8 mouse cellular contexts compared by ENCODE assay signal in the genomic region with DNA sequence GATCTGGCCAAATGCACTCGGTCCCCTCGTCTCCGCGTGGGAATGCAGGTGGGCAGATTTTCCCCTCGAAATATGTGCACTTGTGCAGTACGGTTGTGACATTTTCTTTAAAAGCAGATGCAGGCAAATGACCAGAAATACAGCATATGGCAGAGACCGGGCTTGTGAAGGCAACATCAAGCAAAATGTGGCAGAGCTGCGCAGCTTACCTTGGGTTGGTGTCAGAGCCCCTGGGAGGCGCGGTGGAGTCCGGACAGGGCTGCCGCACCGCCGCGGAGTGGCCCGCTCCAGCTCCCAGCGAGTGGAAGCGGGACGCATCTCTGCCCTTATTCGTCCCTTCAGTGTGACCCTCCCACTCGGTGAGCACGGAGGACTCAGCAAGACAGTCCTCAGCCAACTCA. TPM values are rescaled to one million over a fixed set of nuclear protein-coding genes. Genes with fewer than 3 reads are reported as not detected.
DNase-seq lines count a peak whose midpoint lies in the region; ATAC-seq and TF ChIP-seq lines count a peak whose summit lies in the region.

Gene Col19a1 (minus strand): TSS at position 332 of the 401 bp plus-strand sequence.

- no peaks in the 10 kb centered on the region for H3K36me3 ChIP-seq in embryonic facial prominence, embryonic 15.5 days
- H3K36me3 ChIP-seq in hindbrain, embryonic 15.5 days: no peaks in the 10 kb centered on the region

- H3K4me1 ChIP-seq in embryonic facial prominence, embryonic 15.5 days: peaks cover 12% of the 10 kb centered on the region; the same call in 1 of the 2 replicates
- H3K4me1 ChIP-seq in hindbrain, embryonic 15.5 days (replicated peaks): peaks cover 12% of the 10 kb centered on the region

- peak within 1 kb of the TSS; percentile 40; the same call in 1 of the 2 replicates for H3K27ac ChIP-seq in gastrocnemius, adult 2 months
- no peak within 1 kb of the TSS for H3K27ac ChIP-seq in embryonic facial prominence, embryonic 15.5 days (replicated peaks)
- no peak within 1 kb of the TSS for H3K27ac ChIP-seq in hindbrain, embryonic 15.5 days (replicated peaks)

- intact Hi-C loops in gastrocnemius, adult 2 months (cut with DNase I): no loop called here

- H3K27me3 ChIP-seq in embryonic facial prominence, embryonic 15.5 days: peaks cover 41% of the 10 kb centered on the region
- peaks cover 32% of the 10 kb centered on the region for H3K27me3 ChIP-seq in hindbrain, embryonic 15.5 days

- ATAC-seq in embryonic facial prominence, embryonic 15.5 days (ENCODE audit: insufficient number of reproducible peaks, low FRiP score, low TSS enrichment, low read depth): no peak
- ATAC-seq in hindbrain, embryonic 15.5 days (ENCODE audit: low FRiP score, low read depth): peak; percentile 79

- peak within 1 kb of the TSS; percentile 42 for H3K9ac ChIP-seq in embryonic facial prominence, embryonic 15.5 days
- peak within 1 kb of the TSS; percentile 56 for H3K9ac ChIP-seq in hindbrain, embryonic 15.5 days

- DNase-seq in gastrocnemius, adult 2 months: peak; percentile 53
- DNase-seq in gastrocnemius, postnatal 25 days: no peak
- DNase-seq in ZHBTc4 (ENCODE audit: low read depth, low spot score) (peak; percentile 51), liver (peak; percentile 4)
- peak; percentile 47 for DNase-seq in right cerebral cortex, adult 18-20 months
- no peak for DNase-seq in ovary, postnatal 10 days (ENCODE audit: low spot score)

- peak within 1 kb of the TSS; percentile 72 for H3K4me3 ChIP-seq in gastrocnemius, adult 2 months
- H3K4me3 ChIP-seq in embryonic facial prominence, embryonic 15.5 days (replicated peaks): peak within 1 kb of the TSS; percentile 58
- peak within 1 kb of the TSS; percentile 56 for H3K4me3 ChIP-seq in hindbrain, embryonic 15.5 days

- peak within 1 kb of the TSS; percentile 98 for H3K4me2 ChIP-seq in embryonic facial prominence, embryonic 15.5 days (replicated peaks)
- H3K4me2 ChIP-seq in hindbrain, embryonic 15.5 days: peak within 1 kb of the TSS; percentile 98

- H3K9me3 ChIP-seq in embryonic facial prominence, embryonic 15.5 days (replicated peaks): no peaks in the 10 kb centered on the region
- no peaks in the 10 kb centered on the region for H3K9me3 ChIP-seq in hindbrain, embryonic 15.5 days

- TF ChIP-seq CTCF in gastrocnemius, adult 2 months (IDR thresholded peaks at IDR 0.05): no peak

- under 1% methylated on average over 22 of the region's 22 CpGs for WGBS in embryonic facial prominence, embryonic 15.5 days
- WGBS in hindbrain, embryonic 15.5 days: 1% methylated on average over 22 of the region's 22 CpGs

RNA-seq across cellular contexts. Expression of gene Col19a1, which starts in this region (rescaled TPM):
- 1 to 10 TPM in 1 of 2 experiments, under 1 TPM in 1; 0.50 to 2.0 TPM for total RNA-seq in gastrocnemius, adult 2 months (2021)
- total RNA-seq in gastrocnemius, postnatal 25 days (2021): 1 to 10 TPM in 1 of 2 experiments, under 1 TPM in 1; 0.94 to 1.8 TPM
- polyA plus RNA-seq in embryonic facial prominence, embryonic 15.5 days (2015; fragmentation: Nextera tagmentation; extraction: Ambion mirVana): 4.1 and 5.3 TPM in 2 replicates
- polyA plus RNA-seq in hindbrain, embryonic 15.5 days (2015; fragmentation: Nextera tagmentation; extraction: Ambion mirVana): 2.1 and 2.3 TPM in 2 replicates

Comparison
In these comparisons a context has a peak if more than half of its experiments do, and no peak if none do; other contexts are left out.
1. DNase-seq: peak in gastrocnemius, adult 2 months (single experiment), ZHBTc4 (single experiment), liver (single experiment) and right cerebral cortex, adult 18-20 months (single experiment); none in gastrocnemius, postnatal 25 days (single experiment) and ovary, postnatal 10 days (single experiment).
2. Peak in every context shown above with its lines, with median percentiles within 50 percentile points of each other: H3K4me3 ChIP-seq.